27 mouse cellular contexts compared by ENCODE assay signal in genomic region chr6:94550298-94550697, GRCm38 (mm10). TPM values are rescaled to one million over a fixed set of nuclear protein-coding genes. Genes with fewer than 3 reads are reported as not detected.
DNase-seq lines count a peak whose midpoint lies in the region; ATAC-seq and TF ChIP-seq lines count a peak whose summit lies in the region.
"Had no signal": no experiment of that assay in that cellular context is flagged by ENCODE, and none has a peak within 500 bp of the region (broad histone marks: within the 10 kb centered on the region; RNA-seq: fewer than 3 reads in every experiment).

No protein-coding gene starts in this region.

- no peak for TF ChIP-seq POLR2A in liver, adult 2 months (IDR thresholded peaks at IDR 0.05; ENCODE audit: extremely low read depth, insufficient read depth, low read length)

- H3K36me3 ChIP-seq in liver, adult 2 months (ENCODE audit: control insufficient read depth, insufficient read depth, low read length): no peaks in the 10 kb centered on the region
- H3K36me3 ChIP-seq in liver, embryonic 12.5 days: no peaks in the 10 kb centered on the region
- H3K36me3 ChIP-seq: limb, embryonic 12.5 days; liver, embryonic 13.5 days; midbrain, embryonic 15.5 days; neural tube, embryonic 15.5 days had no signal

- peak; percentile 45 for DNase-seq in liver, adult 2 months (ENCODE audit: extremely low read depth, low read depth, low spot score)
- DNase-seq in cerebellum, adult 11-12 months: peak; percentile 44
- peak; percentile 59 for DNase-seq in cerebellum, adult 9-10 months
- no peak for DNase-seq in lung, postnatal 4 days
- no peak for DNase-seq in adrenal gland, adult 18-20 months (ENCODE audit: low spot score in 2 of 2)
- no peak for DNase-seq in embryo, embryonic 10 days (ENCODE audit: low spot score)
- DNase-seq: adrenal gland, postnatal 10 days; forebrain, postnatal 0 days; gastrocnemius, postnatal 14 days; heart, adult 18-20 months; heart, postnatal 14 days; kidney, adult 2 months; kidney, postnatal 10 days; liver, embryonic 13.5 days; lung, adult 2 months; right cerebral cortex, adult 18-20 months; right cerebral cortex, postnatal 4 days; thymus, postnatal 25 days had no signal

- WGBS in liver, adult 2 months: 62% methylated on average over 6 of the region's 6 CpGs
- WGBS in liver, embryonic 12.5 days (ENCODE audit: insufficient replicate concordance): 70% methylated on average over 6 of the region's 6 CpGs

- TF ChIP-seq CTCF in liver, adult 2 months (IDR thresholded peaks at IDR 0.05; ENCODE audit: low read depth, low read length): no peak

- peak overlapping the region; percentile 97 for H3K27ac ChIP-seq in liver, adult 2 months (replicated peaks; ENCODE audit: insufficient read depth, low read depth, low read length)
- H3K27ac ChIP-seq in liver, embryonic 12.5 days: no peak overlapping the region
- H3K27ac ChIP-seq: embryonic facial prominence, embryonic 10.5 days; heart, embryonic 13.5 days; hindbrain, embryonic 14.5 days; limb, embryonic 12.5 days; liver, embryonic 13.5 days; midbrain, embryonic 15.5 days; neural tube, embryonic 15.5 days had no signal

- no peak overlapping the region for H3K9ac ChIP-seq in liver, adult 2 months (ENCODE audit: low read depth, low read length)
- no peak overlapping the region for H3K9ac ChIP-seq in liver, embryonic 12.5 days
- H3K9ac ChIP-seq: forebrain, postnatal 0 days; heart, embryonic 13.5 days; hindbrain, embryonic 14.5 days; limb, embryonic 12.5 days; liver, embryonic 13.5 days; midbrain, embryonic 15.5 days; neural tube, embryonic 15.5 days had no signal

- H3K4me3 ChIP-seq in liver, adult 2 months (ENCODE audit: insufficient read depth, low read depth, low read length): no peak overlapping the region
- no peak overlapping the region for H3K4me3 ChIP-seq in liver, embryonic 12.5 days
- H3K4me3 ChIP-seq: embryonic facial prominence, embryonic 10.5 days; heart, embryonic 13.5 days; limb, embryonic 12.5 days; liver, embryonic 13.5 days; megakaryocyte, embryonic 14.5 days; midbrain, embryonic 15.5 days; neural tube, embryonic 15.5 days had no signal

- no peaks in the 10 kb centered on the region for H3K9me3 ChIP-seq in liver, embryonic 12.5 days (replicated peaks)
- H3K9me3 ChIP-seq: liver, embryonic 13.5 days; midbrain, embryonic 15.5 days; neural tube, embryonic 15.5 days had no signal

- H3K79me2 ChIP-seq in liver, adult 2 months (ENCODE audit: control insufficient read depth, insufficient read depth, low read length): no peaks in the 10 kb centered on the region

- no peak for ATAC-seq in liver, embryonic 12.5 days
- ATAC-seq: activated CD4-positive, CD25-positive, alpha-beta regulatory T cell, adult 4 months; forebrain, postnatal 0 days; midbrain, embryonic 15.5 days had no signal

- peaks cover 19% of the 10 kb centered on the region for H3K4me1 ChIP-seq in liver, adult 2 months (ENCODE audit: control insufficient read depth, insufficient read depth, low read length)
- no peaks in the 10 kb centered on the region for H3K4me1 ChIP-seq in liver, embryonic 12.5 days
- H3K4me1 ChIP-seq: liver, embryonic 13.5 days; neural tube, embryonic 15.5 days had no signal

- H3K27me3 ChIP-seq in liver, adult 2 months (ENCODE audit: control insufficient read depth, insufficient read depth, low read length): no peaks in the 10 kb centered on the region
- H3K27me3 ChIP-seq in liver, embryonic 12.5 days (replicated peaks): no peaks in the 10 kb centered on the region
- H3K27me3 ChIP-seq: heart, embryonic 13.5 days; limb, embryonic 12.5 days; liver, embryonic 13.5 days; megakaryocyte, embryonic 14.5 days; midbrain, embryonic 15.5 days; neural tube, embryonic 15.5 days had no signal

- H3K4me2 ChIP-seq in liver, embryonic 12.5 days: no peak overlapping the region
- H3K4me2 ChIP-seq: heart, embryonic 13.5 days; hindbrain, embryonic 14.5 days; limb, embryonic 12.5 days; liver, embryonic 13.5 days; midbrain, embryonic 15.5 days; neural tube, embryonic 15.5 days had no signal

RNA-seq across cellular contexts. Expression of gene Slc25a26, which starts 50.2 kb away (rescaled TPM):
- total RNA-seq in liver, adult 2 months (2014; rRNA removed): 5.7 and 6.5 TPM in 2 replicates
- polyA plus RNA-seq in liver, adult 2 months (2012; rRNA removed): 7.9 and 9.7 TPM in 2 replicates
- 4.5 and 4.9 TPM in 2 replicates for polyA plus RNA-seq in liver, embryonic 12.5 days (2016; fragmentation: Nextera tagmentation; extraction: Ambion mirVana)
- total RNA-seq in adrenal gland, adult 18-20 months (2021): 10 to 100 TPM; 13.2 to 13.8 TPM

Comparison
In these comparisons a context has a peak if more than half of its experiments do, and no peak if none do; other contexts are left out.
1. DNase-seq: peak in liver, adult 2 months (single experiment), cerebellum, adult 11-12 months (single experiment) and cerebellum, adult 9-10 months (single experiment); none in lung, postnatal 4 days (0 of 2), adrenal gland, adult 18-20 months (0 of 2) and embryo, embryonic 10 days (single experiment).